Mouse (Mus musculus): ENCODE results near the gene Tsacc. TPM values are rescaled to one million over a fixed set of nuclear protein-coding genes. Genes with fewer than 3 reads are reported as not detected.
"Not testable (repeated sequence)": the region's sequence is repeated elsewhere in the genome, so short reads cannot be mapped to it uniquely, and the experiment has no call there.

The Tsacc gene
- polyA plus RNA-seq, 1 experiment from 2014 or later = 9.4 TPM

- Histone ChIP-seq H3K27me3 (replicated peaks) (no peaks in the 10 kb centered on the region), H3K4me2 (replicated peaks) (peak within 1 kb of the TSS; percentile 83), H3K9ac (peak within 1 kb of the TSS; percentile 61), H3K36me3 (peaks cover 53% of the 10 kb centered on the region), H3K9me3 (no peaks in the 10 kb centered on the region), H3K4me1 (peaks cover 9% of the 10 kb centered on the region), H3K27ac (no peak within 1 kb of the TSS), H3K4me3 (peak within 1 kb of the TSS; percentile 56)
- WGBS = 3% methylated on average over 10 of the region's 10 CpGs
- ATAC-seq (ENCODE audit: low FRiP score, low read depth) = peak; percentile 59
Observed at GRCm38 (mm10) chr3:88324951-88325405, 28.2 kb upstream of the Tsacc start, which contains the start of gene Glmp. Gene Glmp, plus strand, starts transcription at chr3:88325023.

- WGBS = 98% methylated on average over 1 of the region's 1 CpGs
- no peak overlapping the region for H3K9ac ChIP-seq
- H3K4me2 ChIP-seq (replicated peaks) = peak overlapping the region; percentile 80; the same call in 1 of the 2 replicates
- no peaks in the 10 kb centered on the region for H3K27me3 ChIP-seq (replicated peaks)
- ATAC-seq (ENCODE audit: low FRiP score, low read depth) = no peak
- H3K4me3 ChIP-seq = no peak overlapping the region
- peaks cover 11% of the 10 kb centered on the region for H3K4me1 ChIP-seq
- H3K27ac ChIP-seq = no peak overlapping the region
- H3K36me3 ChIP-seq = peaks cover 46% of the 10 kb centered on the region
- no peaks in the 10 kb centered on the region for H3K9me3 ChIP-seq
Observed at GRCm38 (mm10) chr3:88299172-88299571, 2.4 kb upstream of the Tsacc start.

GRCm38 (mm10) chr3:88297321-88297851 is 587 bp upstream of the Tsacc start:
- no peaks in the 10 kb centered on the region for H3K9me3 ChIP-seq
- peak overlapping the region; percentile 83 for H3K9ac ChIP-seq
- no peaks in the 10 kb centered on the region for H3K27me3 ChIP-seq (replicated peaks)
- H3K4me2 ChIP-seq (replicated peaks) = peak overlapping the region; percentile 80
- H3K4me1 ChIP-seq = peaks cover 11% of the 10 kb centered on the region
- H3K36me3 ChIP-seq = peaks cover 30% of the 10 kb centered on the region
- no peak for ATAC-seq (ENCODE audit: low FRiP score, low read depth)
- under 1% methylated on average over 30 of the region's 30 CpGs for WGBS
- peak overlapping the region; percentile 76 for H3K4me3 ChIP-seq
- H3K27ac ChIP-seq = peak overlapping the region; percentile 60

- peak overlapping the region; percentile 53 for H3K9ac ChIP-seq
- H3K9me3 ChIP-seq = no peaks in the 10 kb centered on the region
- ATAC-seq (ENCODE audit: low FRiP score, low read depth) = peak; percentile 46
- no peaks in the 10 kb centered on the region for H3K27me3 ChIP-seq (replicated peaks)
- H3K36me3 ChIP-seq = peaks cover 19% of the 10 kb centered on the region
- under 1% methylated on average over 12 of the region's 12 CpGs for WGBS
- H3K4me1 ChIP-seq = peaks cover 11% of the 10 kb centered on the region
- peak overlapping the region; percentile 76 for H3K4me3 ChIP-seq
- no peak overlapping the region for H3K27ac ChIP-seq
- peak overlapping the region; percentile 80 for H3K4me2 ChIP-seq (replicated peaks)
Observed at GRCm38 (mm10) chr3:88296110-88296560, 664 bp downstream of the Tsacc start.

- not testable (repeated sequence) for H3K4me3 ChIP-seq; H3K36me3 ChIP-seq; H3K9ac ChIP-seq; H3K9me3 ChIP-seq; H3K27me3 ChIP-seq (replicated peaks); ATAC-seq (ENCODE audit: low FRiP score, low read depth); H3K27ac ChIP-seq
- WGBS = 61% methylated on average over 1 of the region's 1 CpGs
- Histone ChIP-seq H3K4me2 (replicated peaks) (peak overlapping the region; percentile 80), H3K4me1 (peaks cover 11% of the 10 kb centered on the region)
Observed at GRCm38 (mm10) chr3:88295272-88295671, 1.5 kb downstream of the Tsacc start.

GRCm38 (mm10) chr3:88291970-88292369 is 4.8 kb downstream of the Tsacc start:
- no peak for ATAC-seq (ENCODE audit: low FRiP score, low read depth)
- WGBS = 53% methylated on average over 4 of the region's 4 CpGs
- Histone ChIP-seq H3K9ac (no peak overlapping the region), H3K36me3 (no peaks in the 10 kb centered on the region), H3K9me3 (no peaks in the 10 kb centered on the region), H3K4me2 (replicated peaks) (no peak overlapping the region), H3K4me1 (peaks cover 3% of the 10 kb centered on the region; the same call in 1 of the 2 replicates), H3K27me3 (replicated peaks) (no peaks in the 10 kb centered on the region), H3K27ac (no peak overlapping the region), H3K4me3 (no peak overlapping the region)

- H3K9ac ChIP-seq; H3K27me3 ChIP-seq (replicated peaks); H3K36me3 ChIP-seq; H3K4me3 ChIP-seq; ATAC-seq (ENCODE audit: low FRiP score, low read depth); H3K27ac ChIP-seq; H3K9me3 ChIP-seq; H3K4me1 ChIP-seq; H3K4me2 ChIP-seq (replicated peaks): not testable (repeated sequence)
- 83% methylated on average over 9 of the region's 10 CpGs for WGBS
Observed at GRCm38 (mm10) chr3:88288133-88288713, 8.6 kb downstream of the Tsacc start.

- no peak for ATAC-seq (ENCODE audit: low FRiP score, low read depth)
- WGBS = 96% methylated on average over 4 of the region's 4 CpGs
Observed at GRCm38 (mm10) chr3:88287110-88287509, 9.7 kb downstream of the Tsacc start, which contains the start of gene Gm38392. Gene Gm38392, minus strand, starts transcription at chr3:88287210.

GRCm38 (mm10) chr3:88285565-88285895 is 11.3 kb downstream of the Tsacc start:
- 60% methylated on average over 1 of the region's 2 CpGs for WGBS
- not testable (repeated sequence) for H3K9me3 ChIP-seq; H3K9ac ChIP-seq; H3K36me3 ChIP-seq; H3K4me3 ChIP-seq; H3K4me2 ChIP-seq (replicated peaks); H3K4me1 ChIP-seq; H3K27me3 ChIP-seq (replicated peaks); ATAC-seq (ENCODE audit: low FRiP score, low read depth); H3K27ac ChIP-seq

More at GRCm38 (mm10) chr3:88287110-88287509, 9.7 kb downstream of the Tsacc start, which contains the start of gene Gm38392:
- Histone ChIP-seq H3K9me3 (no peaks in the 10 kb centered on the region), H3K4me3 (no peak within 1 kb of the TSS), H3K9ac (no peak within 1 kb of the TSS), H3K36me3 (no peaks in the 10 kb centered on the region), H3K27me3 (replicated peaks) (no peaks in the 10 kb centered on the region), H3K4me1 (no peaks in the 10 kb centered on the region), H3K27ac (no peak within 1 kb of the TSS), H3K4me2 (replicated peaks) (no peak within 1 kb of the TSS)

GRCm38 (mm10) chr3:88284815-88285564 is 11.8 kb downstream of the Tsacc start:
- not testable (repeated sequence) for H3K4me1 ChIP-seq; H3K27me3 ChIP-seq (replicated peaks); H3K36me3 ChIP-seq; H3K27ac ChIP-seq; H3K4me2 ChIP-seq (replicated peaks); H3K9me3 ChIP-seq; H3K4me3 ChIP-seq; H3K9ac ChIP-seq; ATAC-seq (ENCODE audit: low FRiP score, low read depth)
- WGBS = 96% methylated on average over 14 of the region's 14 CpGs

- ATAC-seq (ENCODE audit: low FRiP score, low read depth); H3K9me3 ChIP-seq; H3K4me3 ChIP-seq; H3K4me2 ChIP-seq (replicated peaks); H3K27me3 ChIP-seq (replicated peaks); H3K27ac ChIP-seq; H3K36me3 ChIP-seq; H3K4me1 ChIP-seq; H3K9ac ChIP-seq: not testable (repeated sequence)
- WGBS = 67% methylated on average over 11 of the region's 11 CpGs
Observed at GRCm38 (mm10) chr3:88281141-88281916, 15.5 kb downstream of the Tsacc start.

- no peak for ATAC-seq (ENCODE audit: low FRiP score, low read depth)
- H3K4me2 ChIP-seq (replicated peaks) = no peak overlapping the region
- WGBS = 90% methylated on average over 2 of the region's 2 CpGs
- H3K9ac ChIP-seq = no peak overlapping the region
- H3K27ac ChIP-seq = no peak overlapping the region
- no peaks in the 10 kb centered on the region for H3K27me3 ChIP-seq (replicated peaks)
- no peaks in the 10 kb centered on the region for H3K36me3 ChIP-seq
- H3K4me3 ChIP-seq = no peak overlapping the region
- H3K4me1 ChIP-seq = no peaks in the 10 kb centered on the region
- no peaks in the 10 kb centered on the region for H3K9me3 ChIP-seq
Observed at GRCm38 (mm10) chr3:88280035-88280434, 16.8 kb downstream of the Tsacc start.
